Mouse (Mus musculus): ENCODE results near the gene 2010300C02Rik. TPM values are rescaled to one million over a fixed set of nuclear protein-coding genes. Genes with fewer than 3 reads are reported as not detected.
"Not testable (repeated sequence)": the region's sequence is repeated elsewhere in the genome, so short reads cannot be mapped to it uniquely, and the experiment has no call there.

The 2010300C02Rik gene
- polyA plus RNA-seq, 1 experiment, result 15.3 TPM

DNA sequence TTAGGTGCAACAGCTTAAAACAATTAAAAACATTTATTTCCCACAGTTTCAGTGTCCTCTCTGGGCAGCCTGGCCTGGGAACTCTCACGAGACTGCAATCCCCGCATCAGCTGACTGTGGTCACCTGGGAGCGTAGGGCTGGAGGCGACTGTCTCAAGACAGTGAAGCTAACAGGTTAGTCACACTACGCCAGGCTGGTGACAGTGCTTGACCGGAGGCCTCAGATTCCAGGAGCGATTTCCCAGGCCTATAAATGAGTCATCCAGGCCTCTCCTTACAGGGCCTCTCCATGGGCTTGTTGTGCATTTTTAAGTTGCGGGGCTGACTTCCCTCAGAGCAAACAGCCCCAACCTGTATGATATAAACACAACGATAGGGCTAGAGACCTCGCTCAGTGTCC is 116.7 kb downstream of the 2010300C02Rik start:
- WGBS, result 80% methylated on average over 10 of the region's 10 CpGs
- no peak for TF ChIP-seq POLR2A (IDR thresholded peaks at IDR 0.05; ENCODE audit: low read depth, low read length)
- no peak for TF ChIP-seq CTCF (IDR thresholded peaks at IDR 0.05; ENCODE audit: extremely low read depth, insufficient read length, insufficient replicate concordance, low read depth, low read length)
- no peaks in the 10 kb centered on the region for H3K27me3 ChIP-seq (ENCODE audit: control insufficient read depth, insufficient read depth, low read length)

DNA sequence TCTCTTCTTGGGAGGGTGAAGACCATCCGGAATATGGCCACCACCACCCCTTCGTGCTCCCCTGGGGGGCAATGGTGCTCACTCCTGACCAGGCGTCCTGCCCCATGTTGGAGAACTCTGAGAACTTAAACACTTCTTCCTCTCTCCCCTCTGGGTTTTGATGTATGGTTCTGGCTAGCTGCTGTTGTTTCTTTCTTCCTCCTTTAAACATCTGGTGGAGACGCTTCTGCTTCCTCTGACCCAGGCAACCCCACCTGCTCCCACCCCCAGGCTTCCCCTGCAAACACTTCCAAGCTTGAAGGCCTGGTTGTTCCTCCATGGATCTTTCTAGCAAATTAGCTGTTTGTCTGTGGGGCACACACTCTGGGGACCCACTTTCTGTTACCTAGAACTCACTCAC is 117.6 kb downstream of the 2010300C02Rik start:
- Histone ChIP-seq H3K27ac (ENCODE audit: insufficient read depth, low read depth, low read length) (peak overlapping the region; percentile 24), H3K27me3 (ENCODE audit: control insufficient read depth, insufficient read depth, low read length) (no peaks in the 10 kb centered on the region), H3K4me1 (ENCODE audit: control insufficient read depth, insufficient read depth, insufficient read length, low read length) (peaks cover 2% of the 10 kb centered on the region; the same call in 1 of the 2 replicates), H3K36me3 (ENCODE audit: control insufficient read depth, insufficient read depth, low read length) (no peaks in the 10 kb centered on the region), H3K4me3 (ENCODE audit: low read depth, low read length) (no peak overlapping the region)
- WGBS, result 85% methylated on average over 4 of the region's 4 CpGs
- TF ChIP-seq POLR2A (IDR thresholded peaks at IDR 0.05; ENCODE audit: low read depth, low read length) (no peak), CTCF (IDR thresholded peaks at IDR 0.05; ENCODE audit: extremely low read depth, insufficient read length, insufficient replicate concordance, low read depth, low read length) (no peak)

More for the DNA sequence above, 116.7 kb downstream of the 2010300C02Rik start:
- Histone ChIP-seq H3K4me3 (ENCODE audit: low read depth, low read length) (no peak overlapping the region), H3K4me1 (ENCODE audit: control insufficient read depth, insufficient read depth, insufficient read length, low read length) (peaks cover 2% of the 10 kb centered on the region; the same call in 1 of the 2 replicates), H3K27ac (ENCODE audit: insufficient read depth, low read depth, low read length) (no peak overlapping the region), H3K36me3 (ENCODE audit: control insufficient read depth, insufficient read depth, low read length) (no peaks in the 10 kb centered on the region)

DNA sequence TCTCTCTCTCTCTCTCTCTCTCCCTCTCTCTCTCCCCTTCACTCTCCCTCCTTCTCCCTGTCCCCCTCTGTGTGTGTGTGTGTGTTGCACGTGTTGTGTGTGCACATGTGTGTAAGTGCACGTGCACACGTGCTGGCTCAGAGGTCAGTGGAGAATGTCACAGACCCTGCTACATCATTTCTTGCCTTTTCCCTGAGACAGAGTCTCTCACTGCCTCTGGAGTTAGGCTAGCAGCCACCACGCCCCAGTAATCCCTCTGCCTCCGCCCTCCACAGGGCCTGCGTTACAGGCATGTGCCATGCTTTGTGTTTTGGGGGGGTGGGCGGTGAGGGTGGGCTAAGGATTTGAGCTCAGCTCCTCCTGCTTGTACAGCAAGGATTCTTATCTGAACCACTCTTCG is 118.4 kb downstream of the 2010300C02Rik start:
- Histone ChIP-seq H3K36me3 (ENCODE audit: control insufficient read depth, insufficient read depth, low read length) (no peaks in the 10 kb centered on the region), H3K27me3 (ENCODE audit: control insufficient read depth, insufficient read depth, low read length) (no peaks in the 10 kb centered on the region), H3K27ac (ENCODE audit: insufficient read depth, low read depth, low read length) (no peak overlapping the region), H3K4me1 (ENCODE audit: control insufficient read depth, insufficient read depth, insufficient read length, low read length) (peaks cover 2% of the 10 kb centered on the region; the same call in 1 of the 2 replicates), H3K4me3 (ENCODE audit: low read depth, low read length) (no peak overlapping the region)
- 90% methylated on average over 8 of the region's 8 CpGs for WGBS
- no peak for TF ChIP-seq CTCF (IDR thresholded peaks at IDR 0.05; ENCODE audit: extremely low read depth, insufficient read length, insufficient replicate concordance, low read depth, low read length)
- no peak for TF ChIP-seq POLR2A (IDR thresholded peaks at IDR 0.05; ENCODE audit: low read depth, low read length)

DNA sequence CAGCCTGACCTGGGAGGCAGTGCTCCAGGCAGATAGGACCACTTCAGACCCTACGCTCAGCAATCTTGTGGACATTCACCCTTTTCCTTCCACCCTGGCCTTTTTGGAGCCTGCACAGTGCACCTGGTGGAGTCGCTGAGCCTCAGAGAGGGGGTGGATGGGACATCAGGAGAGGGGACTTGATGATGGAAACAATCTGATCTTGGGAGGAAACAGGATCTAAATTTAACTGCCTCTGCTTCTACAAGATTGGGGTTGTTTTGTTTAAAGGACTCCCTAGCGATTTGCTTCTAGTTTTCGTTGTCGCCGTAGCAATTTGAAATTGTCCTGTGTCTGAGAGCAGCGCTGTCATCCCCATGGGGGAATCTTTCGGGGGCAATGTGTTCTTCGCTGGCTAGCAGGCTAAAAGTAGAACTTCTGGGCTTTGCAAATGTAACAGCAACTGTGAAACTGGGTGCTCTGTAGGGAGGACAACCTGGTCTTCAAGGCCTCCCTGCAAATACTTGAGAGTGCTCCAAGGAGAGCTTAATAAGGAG is 119.2 kb downstream of the 2010300C02Rik start:
- 72% methylated on average over 9 of the region's 9 CpGs for WGBS
- Histone ChIP-seq H3K4me3 (ENCODE audit: low read depth, low read length) (no peak overlapping the region), H3K27ac (ENCODE audit: insufficient read depth, low read depth, low read length) (no peak overlapping the region), H3K27me3 (ENCODE audit: control insufficient read depth, insufficient read depth, low read length) (no peaks in the 10 kb centered on the region), H3K36me3 (ENCODE audit: control insufficient read depth, insufficient read depth, low read length) (no peaks in the 10 kb centered on the region), H3K4me1 (ENCODE audit: control insufficient read depth, insufficient read depth, insufficient read length, low read length) (peaks cover 2% of the 10 kb centered on the region; the same call in 1 of the 2 replicates)
- TF ChIP-seq CTCF (IDR thresholded peaks at IDR 0.05; ENCODE audit: extremely low read depth, insufficient read length, insufficient replicate concordance, low read depth, low read length) (no peak), POLR2A (IDR thresholded peaks at IDR 0.05; ENCODE audit: low read depth, low read length) (no peak)

DNA sequence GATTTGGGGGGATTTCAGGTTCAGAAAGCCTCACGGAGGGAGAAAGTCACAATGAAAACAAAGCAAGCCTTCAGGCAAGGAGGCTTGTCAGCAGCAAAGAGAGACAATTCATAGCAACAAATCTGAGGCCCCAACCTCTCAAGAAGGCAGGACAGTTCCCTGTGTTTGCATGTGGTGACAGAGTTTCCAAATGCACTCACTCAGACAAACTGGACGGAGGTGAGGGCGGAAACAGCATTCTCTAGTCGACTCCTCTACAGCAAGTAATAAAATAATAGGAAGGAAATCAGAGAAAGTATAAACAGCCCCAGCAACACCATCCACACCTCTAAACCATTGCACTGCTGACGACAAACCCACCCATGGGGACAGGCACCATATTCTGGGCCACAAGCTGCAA is 120.9 kb downstream of the 2010300C02Rik start:
- Histone ChIP-seq H3K36me3 (ENCODE audit: control insufficient read depth, insufficient read depth, low read length) (no peaks in the 10 kb centered on the region), H3K4me3 (ENCODE audit: low read depth, low read length) (no peak overlapping the region), H3K4me1 (ENCODE audit: control insufficient read depth, insufficient read depth, insufficient read length, low read length) (peaks cover 2% of the 10 kb centered on the region; the same call in 1 of the 2 replicates), H3K27ac (ENCODE audit: insufficient read depth, low read depth, low read length) (no peak overlapping the region), H3K27me3 (ENCODE audit: control insufficient read depth, insufficient read depth, low read length) (no peaks in the 10 kb centered on the region)
- TF ChIP-seq POLR2A (IDR thresholded peaks at IDR 0.05; ENCODE audit: low read depth, low read length), result no peak
- WGBS, result 79% methylated on average over 5 of the region's 5 CpGs

DNA sequence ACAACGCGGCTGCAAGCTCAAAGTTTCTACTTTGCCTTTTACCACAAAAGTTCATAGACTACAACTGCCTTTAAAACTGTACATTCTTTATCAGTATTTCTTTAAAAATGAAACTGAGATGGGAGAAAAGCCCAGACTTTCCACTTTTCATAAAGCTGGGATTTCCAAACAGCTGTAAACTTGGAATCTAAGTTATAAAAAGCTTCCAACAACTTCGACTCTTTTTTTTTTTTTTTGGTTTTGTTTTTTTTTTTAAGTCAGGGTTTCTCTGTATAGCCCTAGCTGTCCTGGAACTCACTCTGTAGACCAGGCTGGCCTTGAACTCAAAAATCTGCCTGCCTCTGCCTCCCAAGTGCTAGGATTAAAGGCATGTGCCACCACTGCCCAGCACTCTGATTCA is 125.1 kb downstream of the 2010300C02Rik start:
- H3K27ac ChIP-seq (ENCODE audit: insufficient read depth, low read depth, low read length); H3K27me3 ChIP-seq (ENCODE audit: control insufficient read depth, insufficient read depth, low read length); H3K36me3 ChIP-seq (ENCODE audit: control insufficient read depth, insufficient read depth, low read length); H3K4me3 ChIP-seq (ENCODE audit: low read depth, low read length); H3K4me1 ChIP-seq (ENCODE audit: control insufficient read depth, insufficient read depth, insufficient read length, low read length): not testable (repeated sequence)
- 44% methylated on average over 3 of the region's 3 CpGs for WGBS

DNA sequence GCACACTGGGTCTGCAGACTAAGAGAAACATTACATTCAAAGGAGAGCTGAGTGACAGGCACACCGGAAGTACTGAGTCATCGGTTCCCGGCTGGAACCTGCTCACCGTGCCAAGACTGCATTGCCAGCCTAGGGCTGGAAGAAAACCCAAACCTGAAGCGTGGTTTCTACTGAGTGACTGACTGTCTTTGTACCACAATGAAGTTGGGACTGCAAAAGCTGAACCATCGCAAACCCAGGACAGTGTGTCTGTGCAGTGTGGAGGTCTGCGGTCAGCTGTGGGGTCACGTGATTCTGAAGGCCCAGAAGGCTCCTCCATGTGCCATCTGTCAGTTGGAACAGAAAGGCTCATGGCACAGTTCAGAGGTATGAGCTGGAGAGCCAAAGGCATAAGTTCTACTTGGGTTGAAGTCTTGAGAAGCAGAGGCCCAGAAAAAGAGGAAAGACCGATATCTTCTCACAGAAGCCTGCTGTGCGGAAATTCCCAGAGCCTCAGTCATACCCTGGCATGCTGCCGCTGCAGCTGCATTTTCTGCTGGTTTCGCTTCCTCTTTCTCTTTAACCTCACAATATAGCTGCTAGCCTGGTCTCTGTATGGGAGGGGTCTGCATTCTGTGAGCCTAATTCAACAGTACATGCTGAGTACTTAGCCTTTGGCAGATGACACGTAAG is 133.9 kb downstream of the 2010300C02Rik start:
- no peak for TF ChIP-seq POLR2A (IDR thresholded peaks at IDR 0.05; ENCODE audit: low read depth, low read length)
- no peak for TF ChIP-seq CTCF (IDR thresholded peaks at IDR 0.05; ENCODE audit: extremely low read depth, insufficient read length, insufficient replicate concordance, low read depth, low read length)
- WGBS, result 19% methylated on average over 13 of the region's 13 CpGs
- Histone ChIP-seq H3K27ac (ENCODE audit: insufficient read depth, low read depth, low read length) (peak overlapping the region; percentile 83), H3K4me3 (ENCODE audit: low read depth, low read length) (no peak overlapping the region; the same call in 1 of the 2 replicates), H3K36me3 (ENCODE audit: control insufficient read depth, insufficient read depth, low read length) (no peaks in the 10 kb centered on the region), H3K4me1 (ENCODE audit: control insufficient read depth, insufficient read depth, insufficient read length, low read length) (peaks cover 20% of the 10 kb centered on the region), H3K27me3 (ENCODE audit: control insufficient read depth, insufficient read depth, low read length) (no peaks in the 10 kb centered on the region)
